Comparison of ENCODE assay signal across 9 mouse cellular contexts in genomic region chr9:106454888-106455681, GRCm38 (mm10). TPM values are rescaled to one million over a fixed set of nuclear protein-coding genes. Genes with fewer than 3 reads are reported as not detected.
DNase-seq lines count a peak whose midpoint lies in the region; ATAC-seq and TF ChIP-seq lines count a peak whose summit lies in the region.
"Had no signal": no experiment of that assay in that cellular context is flagged by ENCODE, and none has a peak within 500 bp of the region (broad histone marks: within the 10 kb centered on the region; RNA-seq: fewer than 3 reads in every experiment).

No protein-coding gene starts in this region.

- H3K36me3 ChIP-seq in heart, embryonic 11.5 days (ENCODE audit: control insufficient read depth, insufficient read depth, low read length): peaks cover 3% of the 10 kb centered on the region; the same call in 1 of the 2 replicates
- H3K36me3 ChIP-seq in ES-Bruce4 (ENCODE audit: control insufficient read depth, insufficient read depth, low read length, poor library complexity, severe bottlenecking): no peaks in the 10 kb centered on the region
- H3K36me3 ChIP-seq in limb, embryonic 13.5 days: peaks cover 25% of the 10 kb centered on the region
- no peaks in the 10 kb centered on the region for H3K36me3 ChIP-seq in stomach, embryonic 14.5 days (ENCODE audit: control insufficient read depth, insufficient read depth, low read length)

- intact Hi-C loops in heart, postnatal 14 days (cut with DNase I): no loop called here

- peaks cover 64% of the 10 kb centered on the region for H3K4me1 ChIP-seq in heart, embryonic 11.5 days (ENCODE audit: control insufficient read depth, insufficient read depth, low read length)
- H3K4me1 ChIP-seq in ES-Bruce4 (ENCODE audit: control insufficient read depth, insufficient read depth, low read length): peaks cover 16% of the 10 kb centered on the region
- H3K4me1 ChIP-seq in embryonic fibroblast, embryonic 13.5 days (ENCODE audit: control insufficient read depth, insufficient read depth, low read length): peaks cover 18% of the 10 kb centered on the region
- H3K4me1 ChIP-seq in limb, embryonic 13.5 days: peaks cover 82% of the 10 kb centered on the region
- H3K4me1 ChIP-seq in stomach, embryonic 14.5 days (ENCODE audit: control insufficient read depth, insufficient read depth, low read length): peaks cover 48% of the 10 kb centered on the region

- TF ChIP-seq CTCF in ES-Bruce4 (IDR thresholded peaks at IDR 0.05; ENCODE audit: low read depth, low read length): no peak
- TF ChIP-seq CTCF in embryonic fibroblast, embryonic 13.5 days (IDR thresholded peaks at IDR 0.05; ENCODE audit: borderline replicate concordance, insufficient read depth, low read length): no peak

- TF ChIP-seq EP300 in ES-Bruce4 (IDR thresholded peaks at IDR 0.05; ENCODE audit: insufficient read depth, low read depth, low read length): 0 out of 2 replicates have a peak, but pooled peaks have one; percentile 24

- DNase-seq in heart, postnatal 14 days: no peak
- DNase-seq in spleen, adult 18-20 months: no peak

- no peak for TF ChIP-seq POLR2A in ES-Bruce4 (IDR thresholded peaks at IDR 0.05; ENCODE audit: insufficient read depth, low read length)
- peak; percentile 53 for TF ChIP-seq POLR2A in embryonic fibroblast, embryonic 13.5 days (IDR thresholded peaks at IDR 0.05; ENCODE audit: low read depth, low read length)

- no peaks in the 10 kb centered on the region for H3K9me3 ChIP-seq in heart, embryonic 11.5 days (replicated peaks; ENCODE audit: control insufficient read depth, low read length)
- no peaks in the 10 kb centered on the region for H3K9me3 ChIP-seq in ES-Bruce4 (replicated peaks; ENCODE audit: control insufficient read depth, insufficient read depth, low read length, poor library complexity, severe bottlenecking)
- H3K9me3 ChIP-seq in limb, embryonic 13.5 days: no peaks in the 10 kb centered on the region
- H3K9me3 ChIP-seq in stomach, embryonic 14.5 days (ENCODE audit: control insufficient read depth, low read depth, low read length): no peaks in the 10 kb centered on the region

- peak overlapping the region; percentile 77 for H3K4me3 ChIP-seq in heart, embryonic 11.5 days (ENCODE audit: low read depth, low read length)
- peak overlapping the region; percentile 65 for H3K4me3 ChIP-seq in ES-Bruce4 (ENCODE audit: low read depth, low read length)
- H3K4me3 ChIP-seq in embryonic fibroblast, embryonic 13.5 days (ENCODE audit: insufficient read depth, low read length): peak overlapping the region; percentile 80
- peak overlapping the region; percentile 71 for H3K4me3 ChIP-seq in limb, embryonic 13.5 days
- peak overlapping the region; percentile 76 for H3K4me3 ChIP-seq in stomach, embryonic 14.5 days (ENCODE audit: low read depth, low read length)

- H3K4me2 ChIP-seq in heart, embryonic 11.5 days: peak overlapping the region; percentile 96
- peak overlapping the region; percentile 87 for H3K4me2 ChIP-seq in limb, embryonic 13.5 days (replicated peaks)
- peak overlapping the region; percentile 92 for H3K4me2 ChIP-seq in stomach, embryonic 14.5 days (replicated peaks; ENCODE audit: low read depth, low read length)

- WGBS in heart, embryonic 11.5 days (ENCODE audit: insufficient replicate concordance): 1% methylated on average over 16 of the region's 17 CpGs
- WGBS in limb, embryonic 13.5 days: under 1% methylated on average over 17 of the region's 17 CpGs
- WGBS in stomach, embryonic 14.5 days: 4% methylated on average over 17 of the region's 17 CpGs

- peaks cover 7% of the 10 kb centered on the region for H3K27me3 ChIP-seq in heart, embryonic 11.5 days (ENCODE audit: control insufficient read depth, insufficient read depth, low read length)
- no peaks in the 10 kb centered on the region for H3K27me3 ChIP-seq in ES-Bruce4 (ENCODE audit: control insufficient read depth, insufficient read depth, low read length, poor library complexity, severe bottlenecking)
- H3K27me3 ChIP-seq in limb, embryonic 13.5 days: no peaks in the 10 kb centered on the region
- no peaks in the 10 kb centered on the region for H3K27me3 ChIP-seq in stomach, embryonic 14.5 days (ENCODE audit: control insufficient read depth, insufficient read depth, low read length)
- H3K27me3 ChIP-seq: Patski had no signal

- peak overlapping the region; percentile 92 for H3K9ac ChIP-seq in heart, embryonic 11.5 days (ENCODE audit: low read depth, low read length)
- H3K9ac ChIP-seq in ES-Bruce4 (ENCODE audit: low read depth, poor library complexity, severe bottlenecking): peak overlapping the region; percentile 82
- peak overlapping the region; percentile 84 for H3K9ac ChIP-seq in limb, embryonic 13.5 days
- peak overlapping the region; percentile 67 for H3K9ac ChIP-seq in stomach, embryonic 14.5 days (replicated peaks; ENCODE audit: low read depth, low read length)

- ATAC-seq in heart, embryonic 11.5 days (replicated peaks; ENCODE audit: insufficient number of reproducible peaks, low FRiP score, low TSS enrichment): 0 out of 2 replicates have a peak, but pooled peaks have one; percentile 7
- ATAC-seq in limb, embryonic 13.5 days (ENCODE audit: low FRiP score, low read depth): peak; percentile 30; the same call in 1 of the 2 replicates
- ATAC-seq in stomach, embryonic 14.5 days (ENCODE audit: insufficient number of reproducible peaks, insufficient read depth, low FRiP score, low read depth): 0 out of 2 replicates have a peak, but pooled peaks have one; percentile 7
- ATAC-seq in megakaryocyte progenitor cell, adult 5-6 weeks (replicated peaks; ENCODE audit: poor library complexity): no peak
- ATAC-seq: Patski had no signal

- H3K27ac ChIP-seq in heart, embryonic 11.5 days (ENCODE audit: low read depth, low read length): peak overlapping the region; percentile 91
- peak overlapping the region; percentile 90 for H3K27ac ChIP-seq in ES-Bruce4 (ENCODE audit: insufficient read depth, low read length)
- peak overlapping the region; percentile 62 for H3K27ac ChIP-seq in embryonic fibroblast, embryonic 13.5 days (ENCODE audit: insufficient read depth, low read length)
- H3K27ac ChIP-seq in limb, embryonic 13.5 days: peak overlapping the region; percentile 92
- peak overlapping the region; percentile 82 for H3K27ac ChIP-seq in stomach, embryonic 14.5 days (ENCODE audit: low read length)

RNA-seq across cellular contexts. Expression of gene Pcbp4, which starts 2.0 kb away (rescaled TPM):
- polyA plus RNA-seq in heart, embryonic 11.5 days (2014; fragmentation: Nextera tagmentation; extraction: Ambion mirVana): 77.0 and 80.4 TPM in 2 replicates
- 10 to 100 TPM; 62.4 to 68.8 TPM for total RNA-seq in heart, postnatal 14 days (2021)
- 99.2 and 115 TPM in 2 replicates for polyA plus RNA-seq in ES-Bruce4 (2011; ENCODE audit: insufficient read depth, insufficient read length, low read depth, missing spikeins)
- polyA plus RNA-seq in embryonic fibroblast, embryonic 13.5 days (2011; ENCODE audit: insufficient read length, low read depth, missing spikeins): 115 and 119 TPM in 2 replicates
- polyA plus RNA-seq in limb, embryonic 13.5 days (2015; fragmentation: Nextera tagmentation; extraction: Ambion mirVana): 129 and 137 TPM in 2 replicates
- 60.9 and 61.2 TPM in 2 replicates for polyA plus RNA-seq in stomach, embryonic 14.5 days (2014; fragmentation: Nextera tagmentation; extraction: Ambion mirVana)
- total RNA-seq in megakaryocyte progenitor cell, adult 5-6 weeks (2015): 0.91 and 1.7 TPM in 2 replicates
- total RNA-seq in megakaryocyte progenitor cell, adult 5-6 weeks (2017): 0.96 and 2.7 TPM in 2 replicates

RNA-seq across cellular contexts. Expression of gene Abhd14a, which starts 7.6 kb away (rescaled TPM):
- 41.2 and 41.9 TPM in 2 replicates for polyA plus RNA-seq in heart, embryonic 11.5 days (2014; fragmentation: Nextera tagmentation; extraction: Ambion mirVana)
- 10 to 100 TPM; 21.9 to 22.0 TPM for total RNA-seq in heart, postnatal 14 days (2021)
- polyA plus RNA-seq in ES-Bruce4 (2011; ENCODE audit: insufficient read depth, insufficient read length, low read depth, missing spikeins): 35.1 and 35.5 TPM in 2 replicates
- polyA plus RNA-seq in embryonic fibroblast, embryonic 13.5 days (2011; ENCODE audit: insufficient read length, low read depth, missing spikeins): 29.7 and 31.3 TPM in 2 replicates
- 73.3 and 75.5 TPM in 2 replicates for polyA plus RNA-seq in limb, embryonic 13.5 days (2015; fragmentation: Nextera tagmentation; extraction: Ambion mirVana)
- 52.3 and 57.1 TPM in 2 replicates for polyA plus RNA-seq in stomach, embryonic 14.5 days (2014; fragmentation: Nextera tagmentation; extraction: Ambion mirVana)
- total RNA-seq in megakaryocyte progenitor cell, adult 5-6 weeks (2015): 21.3 and 23.4 TPM in 2 replicates
- 27.3 and 30.2 TPM in 2 replicates for total RNA-seq in megakaryocyte progenitor cell, adult 5-6 weeks (2017)

RNA-seq across cellular contexts. Expression of gene Abhd14b, which starts 7.8 kb away (rescaled TPM):
- polyA plus RNA-seq in heart, embryonic 11.5 days (2014; fragmentation: Nextera tagmentation; extraction: Ambion mirVana): 4.7 and 5.0 TPM in 2 replicates
- 1 to 10 TPM; 6.8 to 8.9 TPM for total RNA-seq in heart, postnatal 14 days (2021)
- polyA plus RNA-seq in ES-Bruce4 (2011; ENCODE audit: insufficient read depth, insufficient read length, low read depth, missing spikeins): 6.7 and 7.5 TPM in 2 replicates
- polyA plus RNA-seq in embryonic fibroblast, embryonic 13.5 days (2011; ENCODE audit: insufficient read length, low read depth, missing spikeins): 16.4 and 16.8 TPM in 2 replicates
- polyA plus RNA-seq in limb, embryonic 13.5 days (2015; fragmentation: Nextera tagmentation; extraction: Ambion mirVana): 20.1 and 20.5 TPM in 2 replicates
- polyA plus RNA-seq in stomach, embryonic 14.5 days (2014; fragmentation: Nextera tagmentation; extraction: Ambion mirVana): 26.3 and 32.6 TPM in 2 replicates
- 15.8 and 19.1 TPM in 2 replicates for total RNA-seq in megakaryocyte progenitor cell, adult 5-6 weeks (2015)
- 8.4 and 11.7 TPM in 2 replicates for total RNA-seq in megakaryocyte progenitor cell, adult 5-6 weeks (2017)

RNA-seq across cellular contexts. Expression of gene Gpr62, which starts 10.7 kb away (rescaled TPM):
- polyA plus RNA-seq in heart, embryonic 11.5 days (2014; fragmentation: Nextera tagmentation; extraction: Ambion mirVana): 0.25 and 0.46 TPM in 2 replicates
- under 1 TPM in 1 of 2 experiments, not detected in 1; 0.10 TPM for total RNA-seq in heart, postnatal 14 days (2021)
- 0.30 and 0.44 TPM in 2 replicates for polyA plus RNA-seq in ES-Bruce4 (2011; ENCODE audit: insufficient read depth, insufficient read length, low read depth, missing spikeins)
- not detected in 2 replicates for polyA plus RNA-seq in embryonic fibroblast, embryonic 13.5 days (2011; ENCODE audit: insufficient read length, low read depth, missing spikeins)
- 0.57 and 1.0 TPM in 2 replicates for polyA plus RNA-seq in limb, embryonic 13.5 days (2015; fragmentation: Nextera tagmentation; extraction: Ambion mirVana)
- polyA plus RNA-seq in stomach, embryonic 14.5 days (2014; fragmentation: Nextera tagmentation; extraction: Ambion mirVana): 0.50 and 0.68 TPM in 2 replicates
- not detected in 2 replicates for total RNA-seq in megakaryocyte progenitor cell, adult 5-6 weeks (2015)
- not detected in 2 replicates for total RNA-seq in megakaryocyte progenitor cell, adult 5-6 weeks (2017)

RNA-seq across cellular contexts. Expression of gene Acy1, which starts 17.0 kb away (rescaled TPM):
- 23.2 and 27.7 TPM in 2 replicates for polyA plus RNA-seq in heart, embryonic 11.5 days (2014; fragmentation: Nextera tagmentation; extraction: Ambion mirVana)
- total RNA-seq in heart, postnatal 14 days (2021): 10 to 100 TPM; 16.2 to 18.9 TPM
- 33.9 and 36.0 TPM in 2 replicates for polyA plus RNA-seq in ES-Bruce4 (2011; ENCODE audit: insufficient read depth, insufficient read length, low read depth, missing spikeins)
- polyA plus RNA-seq in embryonic fibroblast, embryonic 13.5 days (2011; ENCODE audit: insufficient read length, low read depth, missing spikeins): 14.9 and 16.0 TPM in 2 replicates
- polyA plus RNA-seq in limb, embryonic 13.5 days (2015; fragmentation: Nextera tagmentation; extraction: Ambion mirVana): 48.2 and 51.2 TPM in 2 replicates
- 41.2 and 43.1 TPM in 2 replicates for polyA plus RNA-seq in stomach, embryonic 14.5 days (2014; fragmentation: Nextera tagmentation; extraction: Ambion mirVana)
- 13.7 TPM in 2 replicates for total RNA-seq in megakaryocyte progenitor cell, adult 5-6 weeks (2015)
- 27.2 and 31.3 TPM in 2 replicates for total RNA-seq in megakaryocyte progenitor cell, adult 5-6 weeks (2017)
